Mouse (Mus musculus) heart, embryonic 10.5 days (tissue): ENCODE measurements around the gene Slc25a12. TPM values are rescaled to one million over a fixed set of nuclear protein-coding genes. Genes with fewer than 3 reads are reported as not detected.

Source experiments
- DNase-seq: peaks from one replicate; pipeline ENCODE4 v3.0.0-alpha.2; 2017; ENCODE audit warnings: low spot score
- H3K27ac ChIP-seq: fragments of 300-500 bp; sonication (generic); 2 replicates; pipeline ENCODE4 v1.5.1; 2016; ENCODE audit warnings: mild to moderate bottlenecking
- H3K27me3 ChIP-seq: fragments of 300-500 bp; sonication (generic); 2 replicates; pipeline ENCODE4 v1.6.1; 2016; ENCODE audit warnings: mild to moderate bottlenecking; ENCODE audit not compliant: poor library complexity, insufficient read depth, severe bottlenecking
- H3K36me3 ChIP-seq: fragments of 300-500 bp; sonication (generic); 2 replicates; pipeline ENCODE4 v1.6.1; 2016; ENCODE audit warnings: mild to moderate bottlenecking, moderate library complexity
- H3K4me1 ChIP-seq: fragments of 300-500 bp; sonication (generic); 2 replicates; pipeline ENCODE4 v1.6.1; 2016; ENCODE audit warnings: mild to moderate bottlenecking
- H3K4me3 ChIP-seq: fragments of 300-500 bp; sonication (generic); 2 replicates; pipeline ENCODE4 v1.5.1; 2016; ENCODE audit warnings: mild to moderate bottlenecking, moderate library complexity
- H3K9me3 ChIP-seq: fragments of 300-500 bp; sonication (generic); 2 replicates; pipeline ENCODE4 v1.6.1; 2016; ENCODE audit warnings: mild to moderate bottlenecking, moderate library complexity
- WGBS: fragments of 180-500 bp; shearing (Covaris S2); methylation state at CpG from one replicate; pipeline ENCODE4 v1.1.7; 2016; 5-methylcytosine and 5-hydroxymethylcytosine counted together
- polyA plus RNA-seq: library from polyadenylated mRNA; unstranded; fragments of >200 nt; fragmentation: Nextera tagmentation; extraction: Ambion mirVana; gene quantifications from 2 replicates; pipeline ENCODE4 v1.2.1, GENCODE M21; 2016

Gene Slc25a12
- polyA plus RNA-seq, 1 experiment from 2014 or later, result 47.0 TPM

- 87% methylated on average over 3 of the region's 3 CpGs for WGBS
- DNase-seq, result no peak
- no peaks in the 10 kb centered on the region for H3K27me3 ChIP-seq
- H3K36me3 ChIP-seq, result peaks cover 58% of the 10 kb centered on the region
- H3K27ac ChIP-seq, result no peak overlapping the region
- no peak overlapping the region for H3K4me3 ChIP-seq
- no peaks in the 10 kb centered on the region for H3K4me1 ChIP-seq
- 0 out of 2 replicates have a peak, but pooled peaks cover 2% of the 10 kb centered on the region for H3K9me3 ChIP-seq
Measured at GRCm38 (mm10) chr2:71321486-71321885, 46.1 kb downstream of the Slc25a12 start.

DNA sequence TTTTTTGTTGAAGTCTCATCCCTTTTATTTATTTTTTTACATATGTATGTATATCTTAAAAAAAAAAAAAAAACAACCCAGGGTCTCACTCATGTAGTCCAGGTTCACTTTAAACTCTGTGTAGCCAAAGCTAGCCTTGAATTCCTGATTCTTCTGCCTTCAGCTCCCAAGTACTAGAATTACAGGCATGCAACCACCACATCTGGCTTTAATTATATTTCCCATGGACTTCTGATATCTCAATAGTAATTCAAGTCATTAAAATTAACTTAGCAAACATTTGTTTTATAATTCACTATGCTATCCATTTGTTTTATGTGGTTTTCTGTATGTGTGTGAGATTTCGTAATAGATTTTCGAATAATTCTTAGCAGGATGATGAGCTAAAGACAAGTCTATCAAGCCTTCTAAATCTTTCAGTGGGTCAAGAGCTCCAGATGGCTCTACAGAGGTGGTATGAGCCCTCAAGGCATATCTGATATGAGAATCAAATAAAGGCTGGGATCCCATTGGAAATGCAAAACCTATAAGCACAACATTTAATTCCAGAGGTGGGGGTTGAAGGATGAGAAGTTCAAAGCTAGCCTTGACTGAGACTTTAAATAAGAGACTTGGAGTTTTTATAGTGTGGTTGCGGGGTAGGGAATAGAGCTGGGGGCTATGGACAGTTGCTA, 51.3 kb downstream of the Slc25a12 start:
- Histone ChIP-seq H3K36me3 (peaks cover 64% of the 10 kb centered on the region), H3K4me1 (0 out of 2 replicates have a peak, but pooled peaks cover 3% of the 10 kb centered on the region), H3K27ac (no peak overlapping the region), H3K9me3 (0 out of 2 replicates have a peak, but pooled peaks cover 2% of the 10 kb centered on the region), H3K27me3 (no peaks in the 10 kb centered on the region), H3K4me3 (no peak overlapping the region)
- 96% methylated on average over 3 of the region's 3 CpGs for WGBS
- no peak for DNase-seq

GRCm38 (mm10) chr2:71315022-71315421, 52.5 kb downstream of the Slc25a12 start:
- DNase-seq, result no peak
- Histone ChIP-seq H3K27ac (no peak overlapping the region), H3K4me1 (0 out of 2 replicates have a peak, but pooled peaks cover 3% of the 10 kb centered on the region), H3K4me3 (no peak overlapping the region), H3K27me3 (no peaks in the 10 kb centered on the region), H3K9me3 (0 out of 2 replicates have a peak, but pooled peaks cover 2% of the 10 kb centered on the region), H3K36me3 (peaks cover 68% of the 10 kb centered on the region)
- WGBS, result 75% methylated on average over 14 of the region's 14 CpGs

DNA sequence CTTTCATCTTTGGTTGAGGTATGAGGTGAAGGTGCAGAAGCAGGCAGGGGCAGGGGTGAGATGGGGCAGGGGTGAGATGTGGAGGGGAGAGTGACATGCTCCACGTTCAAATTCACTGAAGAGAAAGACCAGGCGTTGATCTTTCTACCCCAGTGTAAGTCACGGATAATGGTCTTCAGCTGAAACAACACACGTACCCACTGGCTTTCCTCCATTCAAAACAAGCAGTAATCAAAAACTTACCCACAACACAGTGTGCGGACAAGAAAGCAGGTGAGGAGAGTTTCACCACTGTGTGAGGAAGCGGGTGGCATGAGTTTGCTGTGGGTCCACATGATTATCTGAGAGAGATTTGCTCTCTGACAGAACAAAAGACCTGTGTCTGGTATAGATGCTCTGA, 53.5 kb downstream of the Slc25a12 start:
- peaks cover 68% of the 10 kb centered on the region for H3K36me3 ChIP-seq
- no peak overlapping the region for H3K4me3 ChIP-seq
- no peak for DNase-seq
- H3K9me3 ChIP-seq, result 0 out of 2 replicates have a peak, but pooled peaks cover 2% of the 10 kb centered on the region
- H3K4me1 ChIP-seq, result 0 out of 2 replicates have a peak, but pooled peaks cover 3% of the 10 kb centered on the region
- H3K27me3 ChIP-seq, result no peaks in the 10 kb centered on the region
- H3K27ac ChIP-seq, result no peak overlapping the region
- WGBS, result 73% methylated on average over 6 of the region's 6 CpGs

DNA sequence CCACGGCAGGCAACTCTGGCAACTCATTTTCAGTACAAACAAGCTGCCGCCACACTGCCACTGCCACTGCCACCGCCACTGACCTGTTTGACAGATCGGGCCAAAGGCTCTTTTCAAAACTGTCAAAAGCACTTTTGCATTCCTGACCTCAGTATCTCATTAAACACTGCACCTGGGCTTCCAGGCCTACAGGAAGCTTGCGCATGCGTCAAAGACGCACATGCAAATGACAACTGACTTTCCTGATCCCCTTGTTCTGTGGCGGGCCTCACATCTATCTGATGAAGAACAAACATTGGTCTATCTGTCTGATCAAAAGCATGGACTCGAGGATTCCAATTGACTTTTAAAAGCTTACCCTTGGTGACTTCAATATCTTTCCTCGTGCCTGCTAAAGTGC, 55.5 kb downstream of the Slc25a12 start:
- Histone ChIP-seq H3K4me1 (0 out of 2 replicates have a peak, but pooled peaks cover 3% of the 10 kb centered on the region), H3K36me3 (peaks cover 65% of the 10 kb centered on the region), H3K27me3 (no peaks in the 10 kb centered on the region), H3K4me3 (no peak overlapping the region), H3K27ac (no peak overlapping the region), H3K9me3 (no peaks in the 10 kb centered on the region)
- WGBS, result 72% methylated on average over 10 of the region's 10 CpGs
- no peak for DNase-seq

DNA sequence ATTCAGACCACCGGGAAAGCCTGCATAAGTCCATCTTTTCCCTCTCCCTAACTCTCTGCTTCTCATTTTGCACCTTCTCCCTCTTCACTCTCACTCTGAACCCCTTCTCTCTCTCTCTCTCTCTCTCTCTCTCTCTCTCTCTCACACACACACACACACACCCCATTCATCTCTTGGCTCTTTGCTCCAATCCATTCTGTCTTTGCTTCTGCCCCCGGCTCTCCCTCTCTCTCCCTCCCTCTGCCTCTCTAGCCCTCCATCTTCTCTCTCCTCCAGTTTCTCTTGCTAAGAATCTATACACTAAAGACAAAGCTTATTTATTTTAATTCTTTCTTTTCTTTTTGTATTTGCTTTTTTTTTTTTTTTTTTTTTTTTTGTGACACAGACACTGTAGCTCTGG, 57.8 kb downstream of the Slc25a12 start:
- DNase-seq, result no peak
- Histone ChIP-seq H3K27ac (no peak overlapping the region), H3K9me3 (no peaks in the 10 kb centered on the region), H3K4me1 (0 out of 2 replicates have a peak, but pooled peaks cover 4% of the 10 kb centered on the region), H3K27me3 (no peaks in the 10 kb centered on the region), H3K36me3 (peaks cover 62% of the 10 kb centered on the region), H3K4me3 (no peak overlapping the region)
- WGBS, result 67% methylated on average over 2 of the region's 2 CpGs

DNA sequence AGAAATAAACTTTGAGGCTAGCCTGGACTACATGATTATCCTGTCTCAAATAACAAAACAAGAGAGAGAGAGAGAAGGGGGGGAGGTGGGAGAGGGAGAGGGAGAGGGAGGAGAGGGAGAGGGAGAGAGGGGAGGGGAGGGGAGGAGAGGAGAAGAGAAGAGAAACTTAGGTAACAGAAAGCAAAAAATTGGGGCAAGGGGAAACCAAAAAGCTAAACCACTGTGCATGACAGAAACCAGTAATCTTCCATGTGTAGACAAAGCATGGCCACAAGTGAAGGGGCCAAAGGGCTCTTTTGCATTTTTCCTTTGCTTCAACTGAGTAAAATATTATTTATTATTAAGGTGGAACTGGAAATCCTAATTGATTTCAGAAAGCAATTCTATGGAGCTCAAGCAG, 61.2 kb downstream of the Slc25a12 start:
- H3K36me3 ChIP-seq, result peaks cover 41% of the 10 kb centered on the region
- no peaks in the 10 kb centered on the region for H3K27me3 ChIP-seq
- no peak overlapping the region for H3K4me3 ChIP-seq
- no peak overlapping the region for H3K27ac ChIP-seq
- H3K9me3 ChIP-seq, result no peaks in the 10 kb centered on the region
- no peak for DNase-seq
- peaks cover 9% of the 10 kb centered on the region; the same call in 1 of the 2 replicates for H3K4me1 ChIP-seq

GRCm38 (mm10) chr2:71304821-71305220, 62.7 kb downstream of the Slc25a12 start:
- peaks cover 9% of the 10 kb centered on the region; the same call in 1 of the 2 replicates for H3K4me1 ChIP-seq
- no peaks in the 10 kb centered on the region for H3K27me3 ChIP-seq
- H3K4me3 ChIP-seq, result no peak overlapping the region
- WGBS, result 51% methylated on average over 3 of the region's 3 CpGs
- DNase-seq, result no peak
- peaks cover 30% of the 10 kb centered on the region for H3K36me3 ChIP-seq
- no peaks in the 10 kb centered on the region for H3K9me3 ChIP-seq
- H3K27ac ChIP-seq, result no peak overlapping the region

DNA sequence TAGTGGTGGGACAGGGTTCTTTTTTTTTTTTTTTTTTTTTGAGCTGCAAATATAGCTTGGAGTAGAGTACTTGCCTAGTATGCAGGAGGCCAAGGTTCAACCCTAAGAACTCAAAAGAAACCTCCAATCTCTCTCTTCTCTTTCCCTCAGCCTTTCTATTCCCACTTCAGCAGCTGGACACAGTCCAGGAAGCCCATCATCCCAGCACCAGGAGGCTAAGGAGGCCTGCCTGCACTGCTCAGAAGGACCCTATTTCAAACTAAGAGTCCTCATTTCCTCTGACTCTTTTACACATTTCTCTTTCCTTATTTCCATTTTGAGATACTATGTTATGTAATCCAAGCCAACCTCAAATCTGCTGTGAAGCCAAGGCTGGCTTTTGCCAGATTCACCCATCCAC, 64.3 kb downstream of the Slc25a12 start:
- no peak for DNase-seq
- no peak overlapping the region for H3K4me3 ChIP-seq
- no peaks in the 10 kb centered on the region for H3K27me3 ChIP-seq
- H3K4me1 ChIP-seq, result peaks cover 10% of the 10 kb centered on the region; the same call in 1 of the 2 replicates
- no peak overlapping the region for H3K27ac ChIP-seq
- H3K9me3 ChIP-seq, result no peaks in the 10 kb centered on the region
- H3K36me3 ChIP-seq, result peaks cover 28% of the 10 kb centered on the region

- Histone ChIP-seq H3K9me3 (no peaks in the 10 kb centered on the region), H3K4me1 (peaks cover 11% of the 10 kb centered on the region; the same call in 1 of the 2 replicates), H3K36me3 (peaks cover 31% of the 10 kb centered on the region; the same call in 1 of the 2 replicates), H3K27ac (no peak overlapping the region), H3K4me3 (no peak overlapping the region), H3K27me3 (no peaks in the 10 kb centered on the region)
- WGBS, result 81% methylated on average over 3 of the region's 3 CpGs
- DNase-seq, result no peak
Measured at GRCm38 (mm10) chr2:71302156-71302663, 65.3 kb downstream of the Slc25a12 start.

DNA sequence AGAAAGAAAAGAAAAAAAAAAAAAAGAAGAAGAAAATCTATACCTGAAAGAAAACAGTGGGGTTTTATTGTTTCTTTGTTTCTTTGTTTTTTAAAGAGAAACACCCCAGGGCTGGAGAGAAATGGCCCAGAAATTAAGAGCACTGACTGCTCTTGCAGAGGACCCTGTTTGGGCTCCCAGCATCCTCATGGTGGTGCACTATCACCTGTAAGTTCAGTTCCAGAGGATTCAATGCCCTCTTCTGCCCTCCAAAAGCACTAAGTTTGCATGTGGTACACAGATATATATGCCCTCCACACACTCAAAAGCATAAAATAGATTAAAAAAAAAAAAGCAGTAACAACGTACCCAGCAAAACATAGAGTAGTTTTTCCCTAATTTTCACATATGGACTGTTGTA, 68.8 kb downstream of the Slc25a12 start:
- no peaks in the 10 kb centered on the region for H3K9me3 ChIP-seq
- DNase-seq, result no peak
- H3K27me3 ChIP-seq, result no peaks in the 10 kb centered on the region
- H3K27ac ChIP-seq, result no peak overlapping the region
- H3K4me1 ChIP-seq, result peaks cover 5% of the 10 kb centered on the region; the same call in 1 of the 2 replicates
- peaks cover 31% of the 10 kb centered on the region; the same call in 1 of the 2 replicates for H3K36me3 ChIP-seq
- 95% methylated on average over 1 of the region's 1 CpGs for WGBS
- no peak overlapping the region for H3K4me3 ChIP-seq

DNA sequence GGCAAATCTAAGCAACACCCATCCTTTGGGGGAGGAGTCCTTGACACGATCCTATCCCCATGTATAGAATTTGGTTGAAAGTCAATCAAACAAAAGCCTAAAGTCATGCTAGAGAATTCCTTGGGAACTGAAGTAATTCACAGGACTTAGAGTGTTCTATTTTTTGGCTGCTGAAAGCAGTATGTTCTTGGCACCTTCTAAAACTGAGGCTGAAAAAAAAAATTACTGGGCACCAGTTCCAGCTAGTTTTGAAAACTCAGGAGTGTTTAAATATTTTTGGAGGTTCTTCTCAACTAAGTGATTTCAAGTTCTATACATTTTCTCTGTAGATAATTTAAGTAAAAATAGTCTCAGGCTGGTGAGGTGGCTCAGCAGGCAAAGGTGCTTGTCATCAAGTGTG, 70.0 kb downstream of the Slc25a12 start:
- Histone ChIP-seq H3K27ac (no peak overlapping the region), H3K4me1 (peaks cover 3% of the 10 kb centered on the region; the same call in 1 of the 2 replicates), H3K27me3 (no peaks in the 10 kb centered on the region), H3K4me3 (no peak overlapping the region), H3K9me3 (no peaks in the 10 kb centered on the region), H3K36me3 (peaks cover 36% of the 10 kb centered on the region; the same call in 1 of the 2 replicates)
- DNase-seq, result no peak
- WGBS, result 84% methylated on average over 1 of the region's 1 CpGs

DNA sequence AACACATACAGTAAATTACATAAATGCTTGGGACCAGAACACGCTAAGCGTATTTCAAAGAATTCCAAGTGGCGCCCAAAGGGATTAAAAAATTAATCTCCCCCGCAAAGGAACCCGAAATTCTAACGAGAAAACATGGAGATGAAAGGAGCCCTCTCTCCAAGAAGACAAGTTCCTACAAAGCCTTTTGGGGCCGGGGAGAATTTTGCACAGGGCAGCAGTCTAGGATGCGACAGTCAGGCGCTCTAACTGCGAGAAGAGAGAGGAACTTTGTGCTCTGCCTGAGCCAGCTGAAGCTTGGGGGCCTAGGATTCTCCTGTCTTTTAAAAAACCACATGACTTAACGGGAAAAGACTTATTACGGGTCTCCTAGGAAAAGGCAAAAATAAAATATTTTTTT, 71.7 kb downstream of the Slc25a12 start:
- WGBS, result 80% methylated on average over 12 of the region's 12 CpGs
- DNase-seq, result no peak
- Histone ChIP-seq H3K9me3 (no peaks in the 10 kb centered on the region), H3K27ac (no peak overlapping the region), H3K36me3 (peaks cover 36% of the 10 kb centered on the region; the same call in 1 of the 2 replicates), H3K4me1 (peaks cover 3% of the 10 kb centered on the region; the same call in 1 of the 2 replicates), H3K27me3 (no peaks in the 10 kb centered on the region), H3K4me3 (no peak overlapping the region)
